Comparison of ENCODE assay signal across 14 mouse cellular contexts in genomic region chr7:80446221-80446878, GRCm38 (mm10). TPM values are rescaled to one million over a fixed set of nuclear protein-coding genes. Genes with fewer than 3 reads are reported as not detected.
DNase-seq lines count a peak whose midpoint lies in the region; ATAC-seq and TF ChIP-seq lines count a peak whose summit lies in the region.
"Had no signal": no experiment of that assay in that cellular context is flagged by ENCODE, and none has a peak within 500 bp of the region (broad histone marks: within the 10 kb centered on the region; RNA-seq: fewer than 3 reads in every experiment).

No protein-coding gene starts in this region.

- no peaks in the 10 kb centered on the region for H3K9me3 ChIP-seq in heart, embryonic 11.5 days (replicated peaks; ENCODE audit: control insufficient read depth, low read length)
- H3K9me3 ChIP-seq: forebrain, embryonic 13.5 days; hindbrain, embryonic 13.5 days had no signal

- no peak for DNase-seq in heart, postnatal 10 days
- no peak for DNase-seq in thymus, adult 2 months
- no peak for DNase-seq in thymus, adult 18-20 months
- DNase-seq in induced T-regulatory cell, adult 2 months (ENCODE audit: low read depth): peak; percentile 35
- DNase-seq in left cerebral cortex, postnatal 25 days (ENCODE audit: low spot score in 2 of 2): no peak
- no peak for DNase-seq in layer of hippocampus, adult 18-20 months (ENCODE audit: low spot score in 2 of 2)
- DNase-seq: adrenal gland, adult 2 months; cerebellum, adult 9-11 months; kidney, adult 9 months; right cerebral cortex, postnatal 4 days had no signal

- peaks cover 65% of the 10 kb centered on the region for H3K4me1 ChIP-seq in heart, embryonic 11.5 days (ENCODE audit: control insufficient read depth, insufficient read depth, low read length)
- H3K4me1 ChIP-seq in thymus, adult 2 months (replicated peaks; ENCODE audit: control insufficient read depth, insufficient read depth, low read length): peaks cover 41% of the 10 kb centered on the region
- peaks cover 4% of the 10 kb centered on the region for H3K4me1 ChIP-seq in small intestine, adult 2 months (ENCODE audit: control insufficient read depth, insufficient read depth, insufficient read length, low read length)

- peak overlapping the region; percentile 29 for H3K4me2 ChIP-seq in heart, embryonic 11.5 days
- H3K4me2 ChIP-seq: forebrain, embryonic 13.5 days; hindbrain, embryonic 13.5 days had no signal

- no peak for ATAC-seq in heart, embryonic 11.5 days (replicated peaks; ENCODE audit: insufficient number of reproducible peaks, low FRiP score, low TSS enrichment)
- ATAC-seq: forebrain, embryonic 13.5 days had no signal

- TF ChIP-seq POLR2A in thymus, adult 2 months (IDR thresholded peaks at IDR 0.05; ENCODE audit: control insufficient read depth, extremely low read depth, insufficient read depth, low read length, poor library complexity): no peak
- no peak for TF ChIP-seq POLR2A in small intestine, adult 2 months (IDR thresholded peaks at IDR 0.05; ENCODE audit: low read depth, low read length)

- TF ChIP-seq CTCF in thymus, adult 2 months (IDR thresholded peaks at IDR 0.05; ENCODE audit: borderline replicate concordance, control insufficient read depth, extremely low read depth, insufficient read depth, low read length, poor library complexity): no peak
- TF ChIP-seq CTCF in small intestine, adult 2 months (IDR thresholded peaks at IDR 0.05; ENCODE audit: extremely low read depth, insufficient read length, insufficient replicate concordance, low read depth, low read length): no peak

- no peaks in the 10 kb centered on the region for H3K27me3 ChIP-seq in heart, embryonic 11.5 days (ENCODE audit: control insufficient read depth, insufficient read depth, low read length)
- no peaks in the 10 kb centered on the region for H3K27me3 ChIP-seq in thymus, adult 2 months (ENCODE audit: control insufficient read depth, insufficient read depth, low read length)
- H3K27me3 ChIP-seq in small intestine, adult 2 months (ENCODE audit: control insufficient read depth, insufficient read depth, low read length): no peaks in the 10 kb centered on the region
- H3K27me3 ChIP-seq: forebrain, embryonic 13.5 days; hindbrain, embryonic 13.5 days had no signal

- H3K27ac ChIP-seq in heart, embryonic 11.5 days (ENCODE audit: low read depth, low read length): peak overlapping the region; percentile 83
- peak overlapping the region; percentile 85 for H3K27ac ChIP-seq in thymus, adult 2 months (ENCODE audit: control insufficient read depth, insufficient read depth, low read length)
- H3K27ac ChIP-seq in small intestine, adult 2 months (ENCODE audit: insufficient read depth, low read depth, low read length): 0 out of 2 replicates have a peak overlapping the region, but pooled peaks have one; percentile 15
- H3K27ac ChIP-seq: forebrain, embryonic 13.5 days; hindbrain, embryonic 13.5 days had no signal

- no peak overlapping the region for H3K4me3 ChIP-seq in heart, embryonic 11.5 days (ENCODE audit: low read depth, low read length)
- no peak overlapping the region for H3K4me3 ChIP-seq in thymus, adult 2 months (ENCODE audit: control insufficient read depth, insufficient read depth, low read length)
- no peak overlapping the region for H3K4me3 ChIP-seq in small intestine, adult 2 months (ENCODE audit: low read depth, low read length)
- H3K4me3 ChIP-seq: forebrain, embryonic 13.5 days; hindbrain, embryonic 13.5 days had no signal

- H3K36me3 ChIP-seq in heart, embryonic 11.5 days (ENCODE audit: control insufficient read depth, insufficient read depth, low read length): no peaks in the 10 kb centered on the region
- no peaks in the 10 kb centered on the region for H3K36me3 ChIP-seq in thymus, adult 2 months (ENCODE audit: control insufficient read depth, insufficient read depth, low read length)
- H3K36me3 ChIP-seq in small intestine, adult 2 months (ENCODE audit: control insufficient read depth, insufficient read depth, low read length): no peaks in the 10 kb centered on the region
- H3K36me3 ChIP-seq: hindbrain, embryonic 13.5 days had no signal

- intact Hi-C loops in heart, postnatal 10 days (cut with DNase I): no loop called here
- intact Hi-C loops in left cerebral cortex, postnatal 25 days (cut with DNase I): no loop called here

- WGBS in heart, embryonic 11.5 days (ENCODE audit: insufficient replicate concordance): 26% methylated on average over 7 of the region's 7 CpGs
- WGBS in thymus, adult 2 months: 59% methylated on average over 7 of the region's 7 CpGs
- WGBS in small intestine, adult 2 months: 68% methylated on average over 7 of the region's 7 CpGs

- H3K9ac ChIP-seq in heart, embryonic 11.5 days (ENCODE audit: low read depth, low read length): peak overlapping the region; percentile 60
- H3K9ac ChIP-seq: forebrain, embryonic 13.5 days; hindbrain, embryonic 13.5 days had no signal

RNA-seq across cellular contexts. Expression of gene Furin, which starts 41.1 kb away (rescaled TPM):
- polyA plus RNA-seq in heart, embryonic 11.5 days (2014; fragmentation: Nextera tagmentation; extraction: Ambion mirVana): 16.0 and 23.5 TPM in 2 replicates
- total RNA-seq in heart, postnatal 10 days (2021): 100 to 1,000 TPM; 119 to 139 TPM
- 56.4 and 62.9 TPM in 2 replicates for polyA plus RNA-seq in thymus, adult 2 months (2012; rRNA removed)
- 75.2 and 117 TPM in 2 replicates for polyA plus RNA-seq in small intestine, adult 2 months (2012; rRNA removed)
- 10 to 100 TPM; 31.4 to 38.7 TPM for total RNA-seq in left cerebral cortex, postnatal 25 days (2021)
- total RNA-seq in layer of hippocampus, adult 18-20 months (2021): 10 to 100 TPM; 37.7 to 43.7 TPM

RNA-seq across cellular contexts. Expression of gene Fes, which starts 58.6 kb away (rescaled TPM):
- 4.7 and 7.1 TPM in 2 replicates for polyA plus RNA-seq in heart, embryonic 11.5 days (2014; fragmentation: Nextera tagmentation; extraction: Ambion mirVana)
- total RNA-seq in heart, postnatal 10 days (2021): 10 to 100 TPM; 19.9 to 21.7 TPM
- 21.6 and 27.3 TPM in 2 replicates for polyA plus RNA-seq in thymus, adult 2 months (2012; rRNA removed)
- polyA plus RNA-seq in small intestine, adult 2 months (2012; rRNA removed): 15.2 and 16.6 TPM in 2 replicates
- 1 to 10 TPM; 3.9 to 6.3 TPM for total RNA-seq in left cerebral cortex, postnatal 25 days (2021)
- 1 to 10 TPM; 5.2 to 6.0 TPM for total RNA-seq in layer of hippocampus, adult 18-20 months (2021)

Comparison
In these comparisons a context has a peak if more than half of its experiments do, and no peak if none do; other contexts are left out.
1. H3K27ac ChIP-seq: peak in every context shown above with its lines; median percentile 85 in thymus, adult 2 months; 83 in heart, embryonic 11.5 days; 15 in small intestine, adult 2 months.